Mouse (Mus musculus) ovary, postnatal 10 days (tissue): ENCODE measurements around the gene Pabpn1l.
"Not testable (repeated sequence)": the region's sequence is repeated elsewhere in the genome, so short reads cannot be mapped to it uniquely, and the experiment has no call there.

Experiments used
- DNase-seq: peaks from one replicate; pipeline ENCODE4 v3.0.0; 2022; ENCODE audit warnings: low spot score

The Pabpn1l gene

DNA sequence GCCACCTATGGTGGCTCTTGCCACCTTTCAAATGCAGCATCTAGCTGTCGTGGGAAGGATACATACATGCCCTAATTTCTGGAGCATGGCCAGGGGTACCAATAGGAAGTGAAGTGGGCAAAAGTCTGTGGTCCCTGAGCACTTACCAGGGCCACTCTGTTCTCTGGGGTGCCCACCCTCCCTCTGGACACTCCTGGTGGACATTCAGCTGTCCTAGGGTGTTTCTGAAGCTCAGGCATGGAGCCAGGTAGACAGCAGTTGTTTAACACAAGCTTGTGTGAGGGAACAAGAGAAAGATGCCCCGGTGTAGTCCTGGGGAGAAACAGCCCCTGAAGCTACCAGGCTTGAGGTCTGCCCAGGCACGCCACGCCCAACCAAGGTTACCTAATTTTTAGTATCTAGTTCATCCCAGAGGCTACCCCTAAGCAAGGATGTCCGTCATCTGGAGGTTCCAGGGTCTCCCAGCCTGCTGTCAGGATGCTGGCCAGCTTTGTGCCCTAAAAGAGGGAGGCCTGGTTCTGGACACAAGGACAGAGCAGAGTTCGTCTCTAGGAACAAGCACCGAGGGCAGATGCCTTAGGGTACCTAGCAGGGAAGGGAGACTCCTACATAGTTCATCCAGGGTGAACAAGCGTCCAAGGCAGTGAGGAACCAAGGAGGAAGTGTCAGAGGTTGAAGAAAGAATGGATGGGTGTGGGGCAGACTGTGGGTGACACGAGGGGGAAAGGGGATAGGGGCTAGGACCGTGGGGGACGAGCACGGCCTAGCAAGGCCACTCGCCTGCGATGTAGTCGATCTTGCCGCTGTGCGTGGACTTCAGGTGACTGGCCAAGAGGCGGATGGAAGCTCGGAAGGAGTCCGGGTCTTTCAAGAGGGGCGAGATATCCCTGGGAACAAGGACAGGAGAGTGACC lies 46.5 kb downstream of the Pabpn1l start:
- DNase-seq: no peak

DNA sequence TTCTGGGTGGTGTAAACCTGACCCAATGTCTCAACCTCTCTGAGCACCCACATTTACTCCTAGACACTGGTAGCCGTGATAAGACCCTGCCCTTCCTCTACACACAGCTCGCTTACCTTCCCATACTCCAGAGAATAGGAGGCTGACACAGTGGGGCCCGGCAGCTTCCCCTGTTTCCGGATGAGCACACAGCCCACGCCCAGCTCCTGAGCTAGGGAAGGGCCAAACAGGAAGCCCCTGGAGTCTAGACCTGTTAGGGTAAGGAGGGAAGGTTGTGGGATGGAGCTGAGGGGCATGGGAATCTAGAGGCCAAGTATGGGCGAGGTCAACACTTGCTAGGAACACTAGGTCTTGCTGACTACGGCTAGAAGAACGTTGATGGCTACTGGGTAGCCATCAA lies 47.3 kb downstream of the Pabpn1l start:
- no peak for DNase-seq

DNA sequence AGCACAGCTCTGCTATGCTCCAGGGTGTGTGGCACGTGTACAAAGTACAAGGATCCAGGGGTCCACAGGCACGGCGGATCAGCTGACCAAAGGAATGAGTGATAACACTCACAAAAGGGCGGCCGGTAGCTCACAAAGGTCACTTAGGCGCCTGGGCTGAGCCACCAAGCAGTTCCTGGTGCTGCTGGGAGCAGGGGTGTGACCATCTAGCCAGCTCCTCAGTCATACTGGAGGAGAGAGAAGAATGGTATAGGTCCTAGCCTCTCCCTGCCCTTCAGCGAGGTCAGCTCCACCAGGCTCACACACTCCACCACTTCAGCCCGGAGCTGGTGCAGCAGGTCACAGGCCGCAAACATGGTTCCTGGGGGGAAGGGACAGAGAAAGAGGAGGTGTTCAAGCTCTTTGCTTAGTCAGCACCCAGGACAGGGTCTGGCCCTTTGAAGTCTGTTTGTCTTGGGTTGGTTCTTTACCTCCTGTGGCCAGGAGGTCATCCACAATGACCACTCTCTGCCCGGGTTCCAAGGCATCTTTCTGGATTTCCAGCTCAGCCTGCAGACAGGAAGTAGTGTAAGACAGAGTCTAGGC lies 47.8 kb downstream of the Pabpn1l start:
- no peak for DNase-seq

DNA sequence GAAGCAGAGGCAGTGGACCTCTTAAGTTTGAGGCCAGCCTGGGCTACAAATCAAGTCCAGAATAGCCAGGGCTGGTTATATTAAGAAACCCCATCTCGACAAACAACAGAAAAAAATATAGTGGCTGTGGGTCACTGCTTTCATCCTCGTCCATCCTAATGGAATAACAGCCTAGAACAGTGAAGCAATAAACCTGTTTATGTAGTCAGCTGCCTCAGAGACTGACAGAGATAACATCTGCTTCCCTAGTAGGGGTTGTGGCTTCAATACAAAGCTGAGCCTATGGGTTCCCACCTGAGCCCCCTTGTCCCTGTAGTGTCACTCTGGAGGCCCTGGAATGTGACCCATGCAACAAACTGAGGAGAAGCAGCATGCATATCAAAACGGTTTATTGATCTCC lies 48.3 kb downstream of the Pabpn1l start:
- no peak for DNase-seq

DNA sequence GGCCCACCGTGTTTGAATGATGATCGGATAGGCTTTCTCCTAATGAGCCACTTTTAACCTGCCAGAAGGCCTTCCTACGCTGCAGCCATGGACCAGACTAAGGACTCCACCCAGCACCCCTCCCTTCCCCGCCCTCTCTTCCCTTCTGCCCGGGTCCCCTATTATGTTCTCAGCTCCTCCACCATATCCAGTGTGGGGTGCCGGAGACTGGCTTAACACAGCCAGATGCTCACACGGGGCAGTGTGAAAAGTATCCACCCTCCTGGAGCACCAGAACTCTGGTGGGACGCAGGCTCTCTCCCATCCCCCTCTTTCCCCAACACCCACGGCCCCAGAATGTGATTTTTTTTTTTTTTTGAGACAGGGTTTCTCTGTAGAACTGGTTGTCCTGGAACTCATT lies 49.0 kb downstream of the Pabpn1l start:
- DNase-seq: no peak

DNA sequence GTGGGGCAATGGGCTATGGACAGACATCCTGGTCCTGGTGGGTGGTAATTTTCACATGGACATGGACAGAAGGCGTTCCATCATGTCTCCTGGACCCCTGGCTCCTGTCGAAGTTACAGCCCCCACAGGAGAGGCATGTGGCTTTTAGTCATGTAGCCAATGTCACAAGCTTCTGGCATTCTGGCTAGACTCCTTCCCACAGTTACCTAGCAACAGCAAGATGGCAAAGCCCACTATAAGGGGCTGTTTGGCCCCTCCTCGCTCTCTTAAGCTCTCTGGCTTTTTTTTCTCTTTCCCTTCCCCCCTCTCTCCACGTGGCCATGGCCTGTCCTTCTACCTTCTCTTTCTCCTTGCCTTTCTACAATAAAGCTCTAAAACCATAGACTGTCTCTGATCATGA lies 49.4 kb downstream of the Pabpn1l start:
- DNase-seq: not testable (repeated sequence)

DNA sequence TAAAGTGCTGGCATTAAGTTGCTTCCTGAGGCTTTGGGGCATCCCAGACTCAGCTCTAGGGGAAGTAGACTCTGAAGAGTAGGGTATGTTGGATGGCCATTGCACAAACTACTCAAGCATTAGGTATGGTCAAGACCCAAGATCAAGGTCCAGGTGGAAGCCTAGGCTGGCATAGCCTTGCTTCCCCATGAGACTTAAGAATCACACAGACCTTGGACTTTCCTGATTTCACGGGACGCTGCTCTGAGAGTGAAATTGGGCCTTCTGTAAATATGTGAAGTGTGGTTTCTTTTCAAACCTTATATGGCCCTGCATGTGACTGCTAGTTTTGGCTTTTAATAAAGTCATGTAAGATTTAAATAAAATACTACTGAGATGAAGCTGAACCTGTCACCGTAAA lies 49.8 kb downstream of the Pabpn1l start:
- DNase-seq: no peak

DNA sequence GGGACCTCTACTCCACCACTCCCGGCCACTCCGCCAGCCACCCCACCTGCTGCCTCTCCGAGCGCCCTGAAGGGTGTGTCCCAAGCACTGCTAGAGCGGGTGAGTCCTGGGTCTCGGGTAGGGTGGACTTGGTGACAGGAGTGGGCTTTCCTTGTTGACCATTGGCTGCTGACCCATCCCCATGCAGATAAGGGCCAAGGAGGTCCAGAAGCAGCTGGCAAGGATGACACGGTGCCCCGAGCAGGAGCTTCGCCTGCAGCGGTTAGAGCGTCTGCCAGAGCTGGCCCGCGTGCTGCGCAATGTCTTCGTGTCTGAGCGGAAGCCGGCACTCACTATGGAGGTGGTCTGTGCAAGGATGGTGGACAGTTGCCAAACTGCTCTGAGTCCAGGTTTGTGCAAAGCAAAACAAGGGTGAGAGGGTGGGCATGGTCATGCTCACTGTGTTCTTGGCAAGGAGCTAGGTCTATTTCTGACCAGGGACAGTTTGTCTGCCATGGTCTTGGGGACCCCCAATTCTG lies 50.7 kb downstream of the Pabpn1l start:
- no peak for DNase-seq

DNA sequence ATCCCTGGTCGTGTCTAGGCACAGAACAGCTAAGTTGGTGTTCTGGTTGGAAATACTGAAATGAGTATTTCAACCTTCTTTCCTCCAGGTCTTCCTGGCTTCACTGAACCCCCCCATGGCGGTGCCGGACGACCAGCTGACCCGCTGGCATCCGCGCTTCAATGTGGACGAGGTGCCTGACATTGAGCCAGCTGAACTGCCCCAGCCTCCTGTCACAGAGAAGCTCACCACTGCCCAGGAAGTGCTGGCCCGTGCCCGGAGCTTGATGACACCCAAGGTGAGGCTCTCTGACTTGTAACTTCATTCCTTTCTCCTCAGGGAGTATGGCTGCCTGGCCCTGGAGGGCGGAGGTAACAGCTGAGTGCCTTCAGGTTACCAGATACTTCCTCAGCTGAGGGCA lies 51.4 kb downstream of the Pabpn1l start:
- no peak for DNase-seq

DNA sequence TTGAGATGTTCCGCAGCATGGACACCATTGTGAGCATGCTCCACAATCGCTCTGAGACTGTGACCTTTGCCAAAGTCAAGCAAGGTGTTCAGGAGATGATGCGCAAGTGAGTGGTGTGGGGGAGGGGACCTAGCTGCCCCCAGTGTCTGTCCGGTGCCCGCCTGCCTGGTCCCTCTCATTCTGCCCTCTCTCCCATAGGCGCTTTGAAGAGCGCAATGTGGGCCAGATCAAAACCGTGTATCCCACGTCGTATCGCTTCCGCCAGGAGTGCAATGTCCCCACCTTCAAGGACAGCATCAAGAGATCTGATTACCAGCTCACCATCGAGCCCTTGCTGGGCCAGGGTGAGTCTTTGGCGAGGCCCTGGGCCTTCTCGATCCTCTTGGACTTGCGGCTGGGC lies 52.5 kb downstream of the Pabpn1l start:
- DNase-seq: no peak
